8 mouse cellular contexts compared by ENCODE assay signal in genomic region chr2:116979561-116980391, GRCm38 (mm10).
DNase-seq lines count a peak whose midpoint lies in the region.

No protein-coding gene starts in this region.

- WGBS in midbrain, embryonic 10.5 days: under 1% methylated on average over 10 of the region's 10 CpGs

- peak overlapping the region; percentile 79 for H3K27ac ChIP-seq in midbrain, embryonic 10.5 days (replicated peaks)

- peaks cover 5% of the 10 kb centered on the region for H3K9me3 ChIP-seq in midbrain, embryonic 10.5 days (replicated peaks)

- no peak overlapping the region for H3K4me3 ChIP-seq in midbrain, embryonic 10.5 days

- H3K27me3 ChIP-seq in midbrain, embryonic 10.5 days (ENCODE audit: low read depth, poor library complexity, severe bottlenecking): no peaks in the 10 kb centered on the region

- H3K4me1 ChIP-seq in midbrain, embryonic 10.5 days: peaks cover 63% of the 10 kb centered on the region

- DNase-seq in left cerebral cortex, postnatal 4 days: peak; percentile 27
- DNase-seq in left cerebral cortex, adult 11 months (ENCODE audit: low spot score): no peak
- DNase-seq in adrenal gland, postnatal 14 days: peak; percentile 59
- peak; percentile 50 to 62 for DNase-seq in gastrocnemius, postnatal 36 days
- DNase-seq in kidney, adult 18-20 months: peak; percentile 35
- DNase-seq in midbrain, embryonic 10.5 days (ENCODE audit: low spot score): peak; percentile 83
- DNase-seq in testis, postnatal 14 days (ENCODE audit: low spot score): peak; percentile 35
- DNase-seq in cerebellum, postnatal 4 days (ENCODE audit: low spot score in 2 of 2): no peak

- H3K36me3 ChIP-seq in midbrain, embryonic 10.5 days: no peaks in the 10 kb centered on the region

- intact Hi-C loops in left cerebral cortex, postnatal 4 days (cut with DNase I): loop anchor here (5.0 kb wide), 1 partner anchor 143 kb away; the partner anchor contains the start of gene Spred1
- intact Hi-C loops in gastrocnemius, postnatal 36 days (cut with DNase I): no loop called here

Comparison
In these comparisons a context has a peak if more than half of its experiments do, and no peak if none do; other contexts are left out.
1. DNase-seq: peak in left cerebral cortex, postnatal 4 days (single experiment), adrenal gland, postnatal 14 days (single experiment), gastrocnemius, postnatal 36 days (2 of 2), kidney, adult 18-20 months (single experiment), midbrain, embryonic 10.5 days (single experiment) and testis, postnatal 14 days (single experiment); none in left cerebral cortex, adult 11 months (single experiment) and cerebellum, postnatal 4 days (0 of 2).